Mouse (Mus musculus) left cerebral cortex, postnatal 36 days (tissue): ENCODE results near the gene Hspb1. TPM values are rescaled to one million over a fixed set of nuclear protein-coding genes. Genes with fewer than 3 reads are reported as not detected.

ENCODE experiments used
- DNase-seq, 2 experiments: peaks; one replicate each; pipeline ENCODE4 v3.0.0; 2021 to 2022; ENCODE audit warnings: low spot score in 2 of 2, mixed read lengths in 1 of 2
- intact Hi-C: fragments of 180-260 bp; cut with DNase I; formaldehyde crosslinking; loops from one replicate; pipeline ENCODE4 v1.15.1; 2025
- total RNA-seq, 2 experiments: library from RNA; stranded (reverse); gene quantifications; 2 replicates each; pipeline ENCODE4 v1.2.3; 2021

Gene Hspb1
- total RNA-seq: 10 to 100 TPM; 11.6 to 24.2 TPM

DNA sequence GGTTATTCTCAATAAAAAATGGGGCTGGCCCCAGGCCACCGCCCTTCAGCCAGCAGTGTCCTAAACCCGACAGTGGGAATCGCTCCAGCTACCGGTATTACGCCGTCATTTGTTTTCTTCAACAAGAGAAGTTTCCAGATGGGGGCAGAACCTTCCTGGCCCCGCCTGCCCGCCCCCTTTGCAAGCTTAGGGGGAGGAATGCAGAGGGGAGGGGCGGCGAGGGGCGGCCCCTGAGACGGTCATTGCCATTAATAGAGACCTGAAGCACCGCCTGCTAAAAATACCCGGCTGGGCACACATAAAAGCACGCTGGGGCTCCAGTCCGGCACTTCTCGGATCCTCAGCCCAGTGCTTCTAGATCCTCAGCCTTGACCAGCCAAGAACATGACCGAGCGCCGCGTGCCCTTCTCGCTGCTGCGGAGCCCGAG lies at the start of gene Hspb1:
Hspb1 (plus strand) TSS at position 245 of the 428 bp plus-strand sequence.
- intact Hi-C loops: no loop called here
- DNase-seq: no peak

DNA sequence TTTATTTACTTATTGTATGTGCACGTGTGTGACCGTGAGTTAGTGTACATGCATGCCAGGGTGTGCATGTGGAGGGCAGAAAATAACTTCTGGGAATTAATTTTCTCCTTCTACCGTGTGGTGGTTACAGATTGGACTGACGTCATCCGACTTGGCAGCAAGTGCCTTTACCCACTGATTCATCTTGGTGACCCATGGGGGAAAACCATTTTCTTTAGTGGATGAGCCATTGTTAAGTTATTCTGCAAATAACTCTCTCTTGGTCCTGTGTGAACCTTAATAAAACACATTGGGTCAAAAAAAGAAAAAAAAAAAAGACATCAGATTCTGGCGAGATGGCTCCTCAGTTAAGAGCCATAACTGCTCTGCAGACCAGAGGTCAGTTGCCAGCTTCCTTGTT lies 46.1 kb upstream of the Hspb1 start:
- intact Hi-C loops: no loop called here
- DNase-seq: no peak

- no peak for DNase-seq
- intact Hi-C loops: no loop called here
Measured at GRCm38 (mm10) chr5:135843418-135843817, 44.3 kb upstream of the Hspb1 start.

DNA sequence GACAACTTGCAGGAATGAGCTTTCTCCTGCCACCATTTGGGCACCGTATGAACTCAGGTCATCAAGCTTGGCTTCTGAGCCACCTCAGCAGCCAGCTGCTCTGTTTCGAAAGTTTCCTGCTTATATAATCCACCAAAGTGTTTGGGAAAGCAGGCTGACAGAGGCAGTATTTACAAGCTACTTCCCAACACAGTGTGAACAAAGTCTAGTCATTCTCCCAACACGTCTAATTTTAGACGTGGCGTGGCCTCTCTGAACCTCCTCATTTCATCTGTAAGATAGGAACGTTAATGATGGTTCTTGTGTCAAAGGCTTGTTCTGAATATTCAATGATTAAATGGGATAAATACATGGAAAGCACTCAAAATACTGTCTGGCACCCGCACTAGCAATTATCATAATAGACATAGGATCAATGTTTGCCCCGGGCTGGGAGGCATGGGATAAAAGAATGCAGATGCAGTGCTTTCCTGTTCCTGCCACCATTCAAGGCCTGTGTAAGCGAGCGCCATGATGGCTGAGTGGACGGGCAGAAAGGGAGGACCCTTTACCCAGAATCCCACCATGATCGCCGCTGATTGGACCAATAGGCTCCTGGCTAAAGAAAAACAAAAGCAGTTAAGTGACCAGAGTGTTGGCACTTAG lies 41.9 kb upstream of the Hspb1 start:
- intact Hi-C loops: loop anchor here (2.0 kb wide), 1 partner anchor 39 kb away; the partner anchor contains the start of gene Srrm3
- DNase-seq: no peak

DNA sequence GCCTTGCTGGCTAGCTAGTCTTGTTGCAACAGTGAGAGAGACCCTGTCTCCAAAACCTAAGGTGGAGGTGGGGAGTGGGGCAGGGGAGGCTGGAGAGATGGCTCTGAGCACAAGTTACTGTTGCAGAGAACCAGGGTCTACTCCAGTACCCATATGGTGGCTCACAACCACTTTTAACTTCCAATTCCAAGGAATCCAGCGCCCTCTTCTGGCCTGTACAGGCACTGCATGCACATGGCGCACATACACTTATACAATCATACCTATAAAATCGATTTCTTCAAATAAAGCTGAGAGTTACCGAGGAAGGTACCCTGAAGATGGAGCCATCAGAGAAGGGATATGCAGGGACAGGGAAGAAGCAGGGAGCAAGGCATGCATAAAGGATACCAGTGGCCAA lies 40.3 kb upstream of the Hspb1 start:
- intact Hi-C loops: loop anchor here (2.0 kb wide), 1 partner anchor 41 kb away; the partner anchor contains the start of gene Srrm3
- no peak for DNase-seq

GRCm38 (mm10) chr5:135847881-135848280 lies 39.8 kb upstream of the Hspb1 start:
- DNase-seq: no peak
- intact Hi-C loops: loop anchor here (2.0 kb wide), 1 partner anchor 41 kb away; the partner anchor contains the start of gene Srrm3

DNA sequence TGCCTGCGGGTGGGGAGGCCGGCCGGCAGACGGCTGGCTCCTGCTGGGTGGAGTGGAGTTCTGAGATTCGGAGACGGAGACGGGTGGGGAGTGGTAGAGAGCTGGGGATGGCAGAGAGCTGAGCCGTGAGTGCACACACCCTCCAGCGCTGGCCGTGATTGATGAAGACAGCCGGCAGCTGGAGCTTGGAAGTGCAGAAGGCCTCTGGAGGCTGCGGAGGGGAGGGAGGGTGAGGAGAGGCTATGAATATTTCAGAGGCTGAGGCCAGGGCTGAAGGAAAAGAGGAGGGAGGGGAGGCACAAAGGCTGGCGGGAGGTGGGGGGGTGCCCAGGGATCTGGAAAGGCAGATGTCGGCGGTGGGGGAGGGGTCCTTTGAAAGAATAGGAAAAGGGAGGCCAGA lies 36.7 kb upstream of the Hspb1 start:
- intact Hi-C loops: no loop called here
- peak in 1 of 2 experiments; percentile 48 for DNase-seq

DNA sequence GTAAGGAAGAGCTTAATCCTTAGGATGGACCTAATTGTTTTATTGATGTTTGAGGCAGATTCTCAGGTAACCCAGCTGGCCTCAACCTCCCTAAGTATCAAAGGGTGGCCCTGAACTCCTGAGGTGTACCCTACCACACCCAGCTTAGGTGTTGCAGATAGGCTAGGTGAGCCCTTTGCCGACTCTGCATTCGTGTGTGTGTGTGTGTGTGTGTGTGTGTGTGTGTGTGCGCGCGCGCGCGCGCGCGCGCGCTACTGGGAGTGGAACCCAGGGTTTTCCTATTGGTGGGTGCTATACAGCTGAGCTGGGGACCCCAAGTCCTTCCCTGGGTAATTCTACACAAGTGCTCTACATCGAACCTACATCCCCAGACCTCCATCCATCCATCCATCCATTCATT lies 36.2 kb upstream of the Hspb1 start:
- intact Hi-C loops: no loop called here
- no peak for DNase-seq

DNA sequence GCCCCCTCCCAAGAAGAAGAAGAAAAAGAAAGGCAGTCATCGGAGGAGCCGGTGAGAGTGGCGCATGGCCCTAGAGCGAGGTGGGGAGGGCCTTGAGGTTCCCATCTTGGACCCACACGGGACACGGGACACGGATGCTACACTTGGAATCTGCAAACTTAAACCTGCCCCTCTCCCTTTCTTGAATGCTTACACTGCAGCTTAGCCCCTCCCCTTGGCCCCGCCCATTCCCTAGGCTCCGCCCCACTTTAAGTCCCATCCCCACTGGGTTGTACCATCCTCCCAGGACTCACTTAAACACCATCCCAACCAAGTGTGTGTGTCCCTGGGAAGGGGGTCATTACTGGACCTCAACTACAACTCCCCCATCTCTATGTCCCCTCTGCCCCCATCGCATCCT lies 35.3 kb upstream of the Hspb1 start:
- no peak for DNase-seq
- intact Hi-C loops: no loop called here

- DNase-seq: no peak
- intact Hi-C loops: no loop called here
Measured at GRCm38 (mm10) chr5:135853731-135854130, 34.0 kb upstream of the Hspb1 start.

DNA sequence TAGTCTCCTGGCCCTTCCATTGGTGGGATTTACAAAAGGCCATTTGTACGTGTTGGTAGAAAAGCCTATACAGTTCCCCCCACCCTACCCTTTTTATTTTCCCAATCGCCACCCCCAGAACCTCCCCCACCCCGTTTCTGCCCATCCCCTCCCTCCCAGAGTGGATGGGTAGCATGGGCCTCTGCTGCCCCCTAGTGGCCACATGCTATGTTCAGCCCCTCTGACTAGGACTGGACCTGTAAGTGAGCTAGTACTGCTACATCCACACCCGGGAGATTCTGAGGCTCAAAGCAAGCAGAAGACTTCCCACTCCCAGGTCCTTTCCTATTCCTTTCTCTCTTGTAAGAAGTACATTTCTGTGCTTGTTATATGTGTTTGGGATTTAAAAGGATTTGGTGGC lies 32.6 kb upstream of the Hspb1 start:
- peak; percentile 71 to 78 for DNase-seq
- intact Hi-C loops: loop anchor here (1.0 kb wide), 1 partner anchor 61 kb away; no protein-coding TSS in a partner anchor

DNA sequence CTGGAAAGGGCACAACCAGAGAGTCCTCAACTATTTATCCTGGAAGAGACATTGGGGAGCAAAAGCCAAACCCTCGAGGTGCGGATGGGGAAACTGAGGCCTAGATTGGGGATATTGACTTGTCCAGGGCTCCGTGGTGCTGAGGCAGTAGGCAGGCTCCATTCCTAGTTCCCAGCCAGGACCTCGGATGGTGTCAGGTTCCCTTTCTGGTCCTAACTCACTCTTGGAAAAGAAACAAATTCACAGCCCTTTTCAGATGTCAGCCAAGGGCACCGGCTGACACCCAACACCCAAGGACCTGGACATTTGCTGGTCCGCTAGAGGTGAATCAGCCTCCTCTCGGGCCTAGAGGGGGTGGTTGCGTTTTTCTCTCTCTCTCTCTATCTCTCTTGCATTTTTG lies 21.1 kb upstream of the Hspb1 start:
- DNase-seq: no peak
- intact Hi-C loops: no loop called here

- DNase-seq: peak; percentile 60 to 80
Measured at GRCm38 (mm10) chr5:135867637-135868593, 19.8 kb upstream of the Hspb1 start.

DNA sequence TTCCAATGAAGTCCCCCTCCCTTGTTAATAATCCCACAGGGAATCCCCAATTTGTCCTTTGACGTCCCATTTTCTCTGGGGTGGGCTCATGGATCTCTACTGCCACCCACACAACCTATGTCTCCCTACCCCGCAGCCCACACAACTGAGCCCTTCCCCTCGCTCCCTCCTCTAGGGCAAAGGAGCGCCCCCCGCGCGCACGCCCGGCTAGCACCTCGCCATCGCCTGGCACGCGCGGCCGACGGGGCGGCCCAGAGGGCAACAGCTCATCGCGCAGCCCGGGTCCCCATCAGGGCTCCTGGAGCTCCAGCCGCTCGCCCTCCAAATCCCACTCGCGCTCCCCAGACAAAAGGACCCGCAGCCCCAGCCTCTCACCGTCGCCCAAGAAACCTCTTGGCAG lies 19.1 kb upstream of the Hspb1 start:
- DNase-seq: no peak
- intact Hi-C loops: no loop called here

More at GRCm38 (mm10) chr5:135867637-135868593, 19.8 kb upstream of the Hspb1 start:
- intact Hi-C loops: no loop called here

- intact Hi-C loops: no loop called here
- no peak for DNase-seq
Measured at GRCm38 (mm10) chr5:135869661-135870423, 17.9 kb upstream of the Hspb1 start.

DNA sequence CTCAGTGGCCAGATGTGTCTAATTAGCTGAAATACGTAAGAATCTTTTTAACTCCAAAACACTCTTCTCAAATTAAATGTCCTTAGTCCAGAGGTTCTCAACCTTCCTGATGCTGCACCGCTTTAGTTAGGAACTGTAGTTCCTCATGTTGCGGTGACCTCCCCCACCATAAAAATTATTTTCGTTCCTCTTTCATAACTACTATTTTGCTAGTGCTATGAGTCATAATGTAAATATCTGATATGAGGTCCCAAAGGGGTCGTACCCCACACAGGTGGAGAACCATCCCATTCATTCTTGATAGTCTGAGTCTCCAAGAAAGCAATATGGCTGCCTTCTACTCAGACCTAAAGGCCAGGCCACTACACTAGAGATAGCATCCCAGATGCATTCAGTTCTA lies 17.2 kb upstream of the Hspb1 start:
- DNase-seq: no peak
- intact Hi-C loops: no loop called here

GRCm38 (mm10) chr5:135872996-135873395 lies 14.7 kb upstream of the Hspb1 start:
- intact Hi-C loops: no loop called here
- no peak for DNase-seq

GRCm38 (mm10) chr5:135873753-135874152 lies 14.0 kb upstream of the Hspb1 start:
- intact Hi-C loops: no loop called here
- DNase-seq: no peak

DNA sequence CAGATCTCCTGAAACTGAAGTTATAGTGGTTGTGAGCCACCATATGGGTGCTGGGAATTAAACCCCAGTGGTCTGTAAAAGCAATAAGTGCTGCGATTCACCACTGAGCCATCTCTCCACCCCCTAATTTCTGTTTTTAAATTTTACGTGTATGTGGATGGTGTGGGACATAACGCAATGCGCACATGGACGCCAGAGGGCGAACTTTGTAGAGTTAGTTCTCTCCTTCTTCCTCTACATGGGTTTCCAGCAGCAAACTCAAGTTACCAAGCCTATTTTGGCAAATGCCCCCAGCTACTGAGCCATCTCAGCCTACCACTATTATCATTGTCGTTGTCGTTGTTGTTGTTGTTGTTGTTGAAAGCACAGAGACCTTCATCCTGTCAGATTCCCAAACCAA lies 10.5 kb upstream of the Hspb1 start:
- intact Hi-C loops: no loop called here
- DNase-seq: no peak

GRCm38 (mm10) chr5:135877831-135878231 lies 9.9 kb upstream of the Hspb1 start:
- intact Hi-C loops: loop anchor here (2.0 kb wide), 1 partner anchor 183 kb away; no protein-coding TSS in a partner anchor
- DNase-seq: no peak
